Mouse (Mus musculus) C2C12 (cell line): Measurements from ENCODE around the gene Crygn. TPM values are rescaled to one million over a fixed set of nuclear protein-coding genes. Genes with fewer than 3 reads are reported as not detected.

Experiments
- H3K27me3 ChIP-seq: one replicate; pipeline ENCODE4 v1.6.1; 2011; ENCODE audit not compliant: control insufficient read depth, insufficient read depth, insufficient read length
- H3K36me3 ChIP-seq: one replicate; pipeline ENCODE4 v1.6.1; 2011; ENCODE audit not compliant: control insufficient read depth, insufficient read depth
- H3K4me3 ChIP-seq: one replicate; pipeline ENCODE4 v1.5.1; 2011; ENCODE audit warnings: mild to moderate bottlenecking, control low read depth; ENCODE audit not compliant: poor library complexity, insufficient read depth, severe bottlenecking
- H3K79me2 ChIP-seq: one replicate; pipeline ENCODE4 v1.6.1; 2011; ENCODE audit not compliant: control insufficient read depth, insufficient read depth
- H3K79me3 ChIP-seq: one replicate; pipeline ENCODE4 v1.6.1; 2011; ENCODE audit warnings: low read depth, control low read depth
- H3ac ChIP-seq: one replicate; pipeline ENCODE3; 2011; ENCODE audit warnings: low read depth; ENCODE audit not compliant: control insufficient read depth, insufficient read length
- CEBPB ChIP-seq: IDR thresholded peaks from one replicate; pipeline ENCODE4 v1.6.1; 2011; ENCODE audit warnings: low read depth, mild to moderate bottlenecking, control low read depth, moderate library complexity
- CTCF ChIP-seq: IDR thresholded peaks from one replicate; pipeline ENCODE4 v1.5.1; 2011; ENCODE audit not compliant: control insufficient read depth, insufficient read depth, insufficient read length
- FOSL1 ChIP-seq: IDR thresholded peaks from one replicate; pipeline ENCODE4 v1.8.0; 2011; ENCODE audit warnings: mild to moderate bottlenecking, low read length; ENCODE audit not compliant: poor library complexity, insufficient read depth, severe bottlenecking
- MAX ChIP-seq: IDR thresholded peaks from one replicate; pipeline ENCODE4 v1.6.1; 2011; ENCODE audit warnings: mild to moderate bottlenecking, control low read depth
- MYOD1 ChIP-seq: IDR thresholded peaks from one replicate; pipeline ENCODE4 v1.6.1; 2011; ENCODE audit warnings: low read depth; ENCODE audit not compliant: control insufficient read depth, insufficient read length
- MYOG ChIP-seq: IDR thresholded peaks from one replicate; pipeline ENCODE4 v1.6.1; 2011; ENCODE audit not compliant: control insufficient read depth, insufficient read length; ENCODE audit errors: extremely low read depth
- USF1 ChIP-seq: IDR thresholded peaks from one replicate; pipeline ENCODE4 v1.6.1; 2011; ENCODE audit warnings: low read depth, mild to moderate bottlenecking, control low read depth, moderate library complexity
- polyA plus RNA-seq: library from polyadenylated mRNA; unstranded; fragments of >200 nt; fragmentation: generic; extraction: Trizol; gene quantifications from one replicate; pipeline ENCODE4 v1.2.1, GENCODE M21; 2012; ENCODE audit warnings: missing spikeins

Crygn gene
- polyA plus RNA-seq, 1 experiment: not detected

DNA sequence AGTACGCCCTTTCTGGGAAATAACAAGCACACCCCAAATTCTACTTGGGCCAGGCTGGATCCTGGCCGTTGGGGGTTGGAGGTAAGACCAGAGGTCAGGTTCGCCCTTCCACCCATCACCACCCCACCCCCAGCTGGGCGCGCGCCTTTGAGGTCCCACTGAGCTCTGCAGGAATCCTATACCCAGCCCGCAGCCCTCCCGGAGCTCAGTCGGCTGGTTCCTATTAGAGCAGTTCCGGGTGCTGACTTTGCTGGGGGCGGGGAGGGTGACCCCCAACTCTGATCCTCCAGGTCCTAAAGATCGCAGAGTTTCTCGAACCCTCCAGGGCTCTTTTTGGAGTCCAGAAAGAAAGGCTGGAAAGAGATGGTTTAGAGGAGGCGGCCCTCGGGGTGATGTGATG is 26.8 kb downstream of the Crygn start:
- Histone ChIP-seq H3K27me3 (peaks cover 50% of the 10 kb centered on the region), H3K79me2 (no peaks in the 10 kb centered on the region), H3K4me3 (no peak overlapping the region), H3K79me3 (no peaks in the 10 kb centered on the region), H3K36me3 (no peaks in the 10 kb centered on the region), H3ac (no peak overlapping the region)
- TF ChIP-seq MYOG (no peak), CEBPB (no peak), FOSL1 (no peak), USF1 (no peak), CTCF (no peak), MAX (no peak), MYOD1 (no peak)

- no peaks in the 10 kb centered on the region for H3K79me3 ChIP-seq
- TF ChIP-seq CTCF (no peak), MYOG (no peak), MYOD1 (no peak), MAX (no peak), USF1 (no peak), CEBPB (no peak), FOSL1 (no peak)
- no peak within 1 kb of the TSS for H3K4me3 ChIP-seq
- H3K36me3 ChIP-seq: no peaks in the 10 kb centered on the region
- H3K79me2 ChIP-seq: no peaks in the 10 kb centered on the region
- H3ac ChIP-seq: no peak within 1 kb of the TSS
- H3K27me3 ChIP-seq: peaks cover 50% of the 10 kb centered on the region
Observed at GRCm38 (mm10) chr5:24730488-24730871, 27.3 kb downstream of the Crygn start, which contains the start of gene Wdr86. Wdr86 (minus strand) TSS chr5:24730727.

DNA sequence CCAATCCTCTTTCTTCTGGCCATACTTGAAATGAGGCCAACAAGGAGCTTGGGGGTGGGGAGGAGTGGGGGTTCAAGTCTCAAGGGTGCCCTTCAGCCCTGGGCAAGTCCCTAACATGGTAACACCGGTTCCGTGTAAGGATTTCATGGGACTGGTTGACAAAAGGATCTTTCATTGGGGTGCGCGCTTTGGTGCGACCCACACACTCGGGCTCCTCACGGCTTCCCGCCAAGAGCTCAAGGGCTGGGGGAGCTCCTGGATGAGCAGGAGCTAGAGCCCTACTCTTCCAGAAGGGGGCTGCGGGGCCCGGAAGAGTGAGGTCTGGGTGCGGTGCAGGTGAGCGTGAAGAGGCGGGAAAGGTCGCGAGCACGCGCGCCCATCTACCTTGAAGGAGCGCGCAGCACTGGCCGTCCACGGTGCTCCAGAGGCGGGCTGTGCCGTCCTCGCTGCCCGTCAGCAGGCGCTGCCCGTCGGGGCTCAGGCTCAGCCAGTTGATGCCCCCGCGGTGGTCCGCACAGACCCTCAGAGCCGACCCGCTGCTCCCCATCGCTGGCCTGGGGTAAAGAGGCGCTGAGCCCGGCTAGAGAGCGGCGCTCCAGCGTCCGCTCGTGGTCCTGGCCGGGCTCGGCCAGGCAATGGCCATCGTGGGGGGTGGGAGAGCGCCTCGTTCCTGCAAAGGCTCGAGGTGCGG is 27.9 kb downstream of the Crygn start:
- H3K27me3 ChIP-seq: peaks cover 50% of the 10 kb centered on the region
- no peak overlapping the region for H3K4me3 ChIP-seq
- H3K36me3 ChIP-seq: no peaks in the 10 kb centered on the region
- no peaks in the 10 kb centered on the region for H3K79me3 ChIP-seq
- no peak overlapping the region for H3ac ChIP-seq
- H3K79me2 ChIP-seq: no peaks in the 10 kb centered on the region
- TF ChIP-seq CTCF: no peak
- no peak for TF ChIP-seq USF1
- TF ChIP-seq CEBPB: no peak
- no peak for TF ChIP-seq MAX
- TF ChIP-seq MYOD1: no peak
- TF ChIP-seq MYOG: no peak
- TF ChIP-seq FOSL1: no peak

- no peak for TF ChIP-seq MAX
- no peak for TF ChIP-seq CEBPB
- TF ChIP-seq USF1: no peak
- no peak for TF ChIP-seq MYOD1
- H3K36me3 ChIP-seq: no peaks in the 10 kb centered on the region
Observed at GRCm38 (mm10) chr5:24726901-24727836, 30.6 kb downstream of the Crygn start.

GRCm38 (mm10) chr5:24725897-24726296 is 31.9 kb downstream of the Crygn start:
- Histone ChIP-seq H3K4me3 (no peak overlapping the region), H3K79me3 (no peaks in the 10 kb centered on the region), H3K36me3 (no peaks in the 10 kb centered on the region), H3K27me3 (peaks cover 47% of the 10 kb centered on the region), H3K79me2 (no peaks in the 10 kb centered on the region), H3ac (no peak overlapping the region)
- no peak for TF ChIP-seq MAX
- no peak for TF ChIP-seq MYOG

More at GRCm38 (mm10) chr5:24726901-24727836, 30.6 kb downstream of the Crygn start:
- H3K79me2 ChIP-seq: no peaks in the 10 kb centered on the region
- no peak overlapping the region for H3ac ChIP-seq
- no peaks in the 10 kb centered on the region for H3K79me3 ChIP-seq
- no peak overlapping the region for H3K4me3 ChIP-seq
- peaks cover 55% of the 10 kb centered on the region for H3K27me3 ChIP-seq
